Mouse (Mus musculus) testis, adult 10 weeks (tissue): ENCODE measurements around the gene Zfp97. TPM values are rescaled to one million over a fixed set of nuclear protein-coding genes. Genes with fewer than 3 reads are reported as not detected.

ENCODE experiments used
- polyA plus RNA-seq: library from polyadenylated mRNA; stranded (reverse); fragments of 350-450 nt; fragmentation: Illumina TruSeq; extraction: RNeasy Lipid Tissue Mini Kit (QIAGEN cat#74804); gene quantifications from one replicate; pipeline ENCODE4 v1.2.3, GENCODE M21; 2014; ENCODE audit warnings: low read depth, low replicate concordance

The Zfp97 gene
- 6.9 TPM for polyA plus RNA-seq

GRCm38 (mm10) chr17:17120830-17121502 is at the start of gene Zfp97:
Zfp97 (plus strand) TSS chr17:17121415.

Other genes with a start within 250 kb of the Zfp97 start
- 20.4 TPM for gene Zfp960, start 57.3 kb upstream of the Zfp97 start, polyA plus RNA-seq